Mouse (Mus musculus): ENCODE data around the gene Dhrs13. TPM values are rescaled to one million over a fixed set of nuclear protein-coding genes. Genes with fewer than 3 reads are reported as not detected.

Dhrs13 gene
- polyA plus RNA-seq, 1 experiment from 2014 or later, result 18.3 TPM

DNA sequence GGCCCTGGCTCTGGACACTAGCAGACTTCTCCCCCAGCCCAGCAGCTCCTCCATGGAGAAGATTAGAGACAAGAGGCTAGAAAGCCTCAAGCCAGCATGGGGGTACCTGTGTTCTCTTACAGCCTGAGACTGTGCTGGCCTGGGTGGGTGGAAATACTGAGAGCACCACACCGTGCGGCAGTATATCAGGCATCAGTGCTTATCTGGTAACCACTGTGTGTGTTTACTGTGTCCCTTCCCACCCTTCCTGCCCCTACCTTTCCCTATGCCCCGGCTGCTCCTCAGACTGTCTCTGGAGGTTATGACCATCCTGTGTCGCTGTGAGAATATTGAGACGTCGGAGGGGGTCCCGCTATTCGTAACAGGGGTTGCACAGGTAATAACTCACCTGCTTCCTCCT is 21.0 kb downstream of the Dhrs13 start:
- H3K36me3 ChIP-seq, result peaks cover 66% of the 10 kb centered on the region
- H3K4me1 ChIP-seq, result no peaks in the 10 kb centered on the region
- 91% methylated on average over 8 of the region's 8 CpGs for WGBS
- no peak overlapping the region for H3K4me2 ChIP-seq
- H3K4me3 ChIP-seq (replicated peaks), result no peak overlapping the region
- no peak for ATAC-seq (replicated peaks; ENCODE audit: low FRiP score)
- H3K9me3 ChIP-seq (replicated peaks), result no peaks in the 10 kb centered on the region
- no peak overlapping the region for H3K9ac ChIP-seq
- H3K27ac ChIP-seq, result no peak overlapping the region
- H3K27me3 ChIP-seq, result no peaks in the 10 kb centered on the region

DNA sequence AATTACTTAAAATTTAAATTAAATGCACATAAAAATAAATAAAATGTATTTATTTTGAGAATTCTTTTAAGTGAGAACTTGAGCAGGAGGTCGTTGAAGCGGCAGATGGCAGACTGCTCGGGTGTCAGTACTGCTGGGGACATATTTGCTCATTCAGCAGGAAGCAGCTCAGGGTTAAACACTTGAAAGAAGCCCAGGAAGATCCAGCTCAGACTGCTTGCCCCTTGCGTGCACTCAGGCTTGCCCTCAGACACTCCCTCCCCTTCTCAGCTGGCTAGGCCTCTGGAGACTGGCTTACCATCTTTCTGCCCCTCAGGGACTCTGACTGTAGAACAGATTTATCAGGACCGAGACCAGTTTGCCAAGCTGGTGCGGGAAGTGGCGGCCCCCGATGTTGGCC is 24.9 kb downstream of the Dhrs13 start:
- Histone ChIP-seq H3K4me3 (replicated peaks) (no peak overlapping the region), H3K36me3 (peaks cover 69% of the 10 kb centered on the region)
- WGBS, result 58% methylated on average over 8 of the region's 8 CpGs

DNA sequence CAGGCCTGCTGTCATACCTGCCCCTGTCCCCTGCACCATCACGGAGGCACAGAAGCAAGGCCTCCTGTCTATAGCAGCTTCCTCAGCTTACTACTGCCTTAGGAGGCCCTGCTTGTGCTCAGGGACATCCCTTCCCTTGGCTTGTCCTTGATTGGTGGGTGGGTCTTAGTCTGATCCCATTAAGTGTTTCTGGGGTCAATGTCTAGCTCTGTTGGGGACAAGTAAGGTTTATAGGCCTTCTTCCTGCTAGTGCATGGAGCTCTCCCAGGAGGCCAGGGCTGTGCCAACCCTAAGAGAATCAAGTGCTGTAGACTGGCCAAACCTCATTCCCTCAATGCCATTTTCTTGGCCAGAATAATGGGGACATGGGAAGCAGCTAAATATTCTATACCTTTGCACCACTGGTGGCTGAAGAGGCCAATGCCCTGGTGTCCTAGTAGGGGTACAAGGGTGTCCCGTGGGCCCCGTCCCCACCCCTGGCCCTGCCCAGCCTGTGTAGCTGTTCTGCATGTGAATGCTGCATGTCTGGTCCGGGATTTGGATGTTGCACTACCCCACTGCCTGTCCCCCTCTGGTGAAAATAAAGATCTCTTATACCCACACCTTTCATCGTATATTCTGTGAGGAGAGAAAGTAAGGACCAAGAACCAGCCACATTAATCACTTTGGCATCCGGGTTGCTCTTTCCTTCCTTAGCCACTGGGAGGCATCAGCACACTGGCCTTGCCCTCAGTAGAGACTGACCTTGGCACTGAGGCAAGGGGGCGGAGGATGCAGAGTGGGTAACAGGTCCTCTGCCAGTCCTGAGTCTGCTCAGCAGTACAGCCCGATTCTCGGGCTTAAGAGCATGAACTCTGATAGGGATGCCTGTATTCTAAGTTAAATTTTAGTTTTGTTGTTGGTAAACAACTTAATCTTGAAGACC is 28.0 kb downstream of the Dhrs13 start:
- Histone ChIP-seq H3K9ac (no peak overlapping the region), H3K9me3 (replicated peaks) (no peaks in the 10 kb centered on the region), H3K27me3 (no peaks in the 10 kb centered on the region), H3K27ac (no peak overlapping the region), H3K4me2 (no peak overlapping the region), H3K4me1 (no peaks in the 10 kb centered on the region), H3K36me3 (peaks cover 45% of the 10 kb centered on the region), H3K4me3 (replicated peaks) (no peak overlapping the region)
- 56% methylated on average over 9 of the region's 9 CpGs for WGBS
- ATAC-seq (replicated peaks; ENCODE audit: low FRiP score), result peak; percentile 76

More for the DNA sequence above, 24.9 kb downstream of the Dhrs13 start:
- H3K9me3 ChIP-seq (replicated peaks), result no peaks in the 10 kb centered on the region
- H3K4me1 ChIP-seq, result no peaks in the 10 kb centered on the region
- no peaks in the 10 kb centered on the region for H3K27me3 ChIP-seq
- ATAC-seq (replicated peaks; ENCODE audit: low FRiP score), result no peak
- 0 out of 2 replicates have a peak overlapping the region, but pooled peaks have one; percentile 9 for H3K27ac ChIP-seq
- H3K9ac ChIP-seq, result no peak overlapping the region
- H3K4me2 ChIP-seq, result no peak overlapping the region

DNA sequence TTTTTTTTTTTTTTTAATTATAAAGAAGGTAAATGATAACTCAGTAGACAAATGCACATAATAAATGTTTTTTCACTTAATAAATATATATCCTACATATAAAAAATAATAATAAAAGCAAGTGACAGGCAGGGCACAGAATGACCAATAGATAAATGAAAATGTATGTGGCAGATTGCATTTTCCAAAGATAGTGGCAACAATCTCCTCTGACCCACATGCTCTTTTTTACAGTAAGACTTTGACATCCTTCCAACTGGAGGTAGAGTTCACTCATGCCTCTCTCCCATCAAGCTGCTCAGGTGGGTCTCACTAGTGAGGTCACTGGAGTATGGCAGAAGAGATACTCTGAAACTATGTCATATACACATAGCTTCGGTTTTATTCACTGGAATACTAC is 30.5 kb downstream of the Dhrs13 start:
- Histone ChIP-seq H3K4me2 (no peak overlapping the region), H3K4me3 (replicated peaks) (no peak overlapping the region), H3K27me3 (no peaks in the 10 kb centered on the region), H3K9me3 (replicated peaks) (no peaks in the 10 kb centered on the region), H3K9ac (no peak overlapping the region), H3K4me1 (no peaks in the 10 kb centered on the region), H3K27ac (no peak overlapping the region), H3K36me3 (peaks cover 26% of the 10 kb centered on the region)
- WGBS, result 79% methylated on average over 1 of the region's 1 CpGs
- no peak for ATAC-seq (replicated peaks; ENCODE audit: low FRiP score)

DNA sequence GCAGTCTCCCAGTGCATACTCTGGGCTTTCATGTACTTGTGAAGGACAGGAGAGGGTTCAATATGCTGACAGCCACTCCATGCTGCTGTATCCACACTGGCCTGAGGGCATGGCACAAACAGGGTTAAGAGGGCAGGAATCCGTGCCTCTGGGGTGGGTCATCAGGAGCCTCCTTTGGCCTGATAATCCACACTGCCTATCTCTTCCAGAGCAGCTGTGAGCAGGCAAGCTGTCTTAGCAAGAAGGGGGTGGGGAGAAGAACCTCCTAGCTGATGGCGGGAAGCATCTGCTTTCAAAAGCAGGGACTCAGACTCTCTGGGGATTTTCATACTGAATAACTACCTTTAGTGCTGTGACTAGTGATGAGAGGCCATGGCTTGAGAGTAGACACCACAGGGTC is 33.8 kb downstream of the Dhrs13 start:
- Histone ChIP-seq H3K4me1 (no peaks in the 10 kb centered on the region), H3K27ac (no peak overlapping the region), H3K4me3 (replicated peaks) (no peak overlapping the region), H3K36me3 (0 out of 2 replicates have a peak, but pooled peaks cover 2% of the 10 kb centered on the region), H3K27me3 (no peaks in the 10 kb centered on the region), H3K9ac (no peak overlapping the region), H3K4me2 (no peak overlapping the region), H3K9me3 (replicated peaks) (no peaks in the 10 kb centered on the region)
- ATAC-seq (replicated peaks; ENCODE audit: low FRiP score), result peak; percentile 85; the same call in 1 of the 2 replicates
- 46% methylated on average over 2 of the region's 2 CpGs for WGBS

DNA sequence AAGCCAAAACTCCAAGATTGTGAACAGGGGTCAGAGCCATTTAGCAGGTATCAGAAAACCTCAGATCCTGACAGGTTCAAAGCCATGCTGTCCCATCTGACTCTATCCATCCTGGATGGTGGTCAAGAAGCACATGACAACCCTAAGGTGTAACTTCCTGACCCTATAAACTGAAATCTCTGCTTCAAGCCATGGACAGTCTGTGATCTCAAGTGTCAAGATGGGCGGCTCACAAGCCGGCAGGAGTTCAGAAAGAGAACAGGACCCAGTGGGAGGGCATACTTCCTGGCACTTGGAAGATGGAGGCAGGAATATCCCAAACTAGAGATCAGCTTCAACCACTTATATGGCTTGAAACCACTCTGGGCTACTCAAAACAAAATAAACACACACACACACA is 34.6 kb downstream of the Dhrs13 start:
- Histone ChIP-seq H3K4me2 (no peak overlapping the region), H3K36me3 (peaks cover under 1% of the 10 kb centered on the region; the same call in 1 of the 2 replicates), H3K4me1 (no peaks in the 10 kb centered on the region), H3K4me3 (replicated peaks) (no peak overlapping the region), H3K9ac (no peak overlapping the region), H3K9me3 (replicated peaks) (no peaks in the 10 kb centered on the region), H3K27ac (no peak overlapping the region), H3K27me3 (no peaks in the 10 kb centered on the region)
- WGBS, result 65% methylated on average over 2 of the region's 2 CpGs
- no peak for ATAC-seq (replicated peaks; ENCODE audit: low FRiP score)

DNA sequence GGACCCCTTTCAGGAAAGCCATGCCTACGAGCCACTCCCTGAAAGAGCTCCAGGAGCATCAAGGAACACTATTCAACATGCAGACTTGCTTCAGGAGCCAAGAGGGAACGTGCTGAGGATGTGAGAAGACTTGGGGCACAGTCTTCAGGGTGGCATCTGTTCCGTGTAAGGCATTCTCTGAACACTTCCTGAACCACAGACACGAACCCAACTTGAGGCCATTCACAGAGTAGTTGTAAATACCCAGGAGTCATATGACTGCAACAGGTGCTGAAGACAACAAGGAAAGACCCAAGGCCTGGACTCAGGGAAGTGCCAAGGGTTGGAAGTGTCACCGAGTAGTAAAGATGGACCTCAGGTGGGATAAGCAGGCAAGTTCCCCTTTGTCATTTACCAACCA is 35.5 kb downstream of the Dhrs13 start:
- H3K36me3 ChIP-seq, result peaks cover 10% of the 10 kb centered on the region
- no peaks in the 10 kb centered on the region for H3K27me3 ChIP-seq
- H3K27ac ChIP-seq, result no peak overlapping the region
- H3K4me2 ChIP-seq, result no peak overlapping the region
- H3K4me3 ChIP-seq (replicated peaks), result no peak overlapping the region
- no peak for ATAC-seq (replicated peaks; ENCODE audit: low FRiP score)
- H3K9me3 ChIP-seq (replicated peaks), result no peaks in the 10 kb centered on the region
- WGBS, result 68% methylated on average over 5 of the region's 5 CpGs
- H3K4me1 ChIP-seq, result no peaks in the 10 kb centered on the region
- H3K9ac ChIP-seq, result no peak overlapping the region

DNA sequence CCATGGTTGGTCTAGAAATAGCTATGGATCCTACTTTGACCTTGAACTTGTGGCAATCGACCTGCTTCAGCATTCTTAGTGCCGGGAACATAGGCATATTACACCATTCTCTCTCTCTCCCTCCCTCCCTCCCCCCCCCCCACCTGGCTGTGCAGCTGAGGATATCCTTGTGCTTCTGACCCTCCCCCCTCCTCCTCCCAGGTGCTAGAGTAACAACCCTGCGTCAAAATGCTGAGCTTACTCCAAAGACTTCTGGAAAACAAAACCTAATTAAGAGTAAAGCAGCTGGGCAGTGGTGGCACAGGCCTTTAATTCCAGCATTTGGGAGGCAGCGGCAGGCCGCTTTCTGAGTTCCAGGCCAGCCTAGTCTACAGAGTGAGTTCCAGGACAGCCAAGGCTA is 37.0 kb downstream of the Dhrs13 start:
- 77% methylated on average over 5 of the region's 5 CpGs for WGBS
- H3K36me3 ChIP-seq, result peaks cover 26% of the 10 kb centered on the region
- no peak overlapping the region for H3K27ac ChIP-seq
- no peak overlapping the region for H3K4me3 ChIP-seq (replicated peaks)
- no peaks in the 10 kb centered on the region for H3K4me1 ChIP-seq
- H3K4me2 ChIP-seq, result no peak overlapping the region
- no peak for ATAC-seq (replicated peaks; ENCODE audit: low FRiP score)
- no peaks in the 10 kb centered on the region for H3K27me3 ChIP-seq
- H3K9me3 ChIP-seq (replicated peaks), result no peaks in the 10 kb centered on the region
- H3K9ac ChIP-seq, result no peak overlapping the region

DNA sequence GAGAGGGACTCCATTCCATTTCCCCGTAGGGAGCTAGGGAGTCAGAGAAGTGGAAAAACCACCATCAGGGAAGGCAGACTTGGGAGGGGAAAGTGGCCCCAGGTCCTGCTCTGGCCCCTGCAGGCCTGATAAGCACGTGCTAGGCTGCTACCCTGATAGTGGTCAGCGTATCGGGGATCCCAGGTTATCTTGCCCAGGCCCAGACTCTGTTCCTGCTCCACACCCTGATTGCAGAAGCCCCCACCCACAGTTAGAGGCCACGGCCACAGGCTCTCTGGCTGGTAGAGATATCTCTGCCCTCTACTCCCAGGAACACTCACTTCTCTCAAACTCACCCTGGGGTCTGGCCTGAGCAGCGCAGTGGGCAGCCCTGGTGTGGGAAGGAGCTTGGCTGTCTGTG is 37.6 kb downstream of the Dhrs13 start:
- Histone ChIP-seq H3K9me3 (replicated peaks) (no peaks in the 10 kb centered on the region), H3K9ac (no peak overlapping the region), H3K4me3 (replicated peaks) (no peak overlapping the region), H3K27me3 (no peaks in the 10 kb centered on the region), H3K4me1 (no peaks in the 10 kb centered on the region), H3K4me2 (no peak overlapping the region), H3K27ac (no peak overlapping the region), H3K36me3 (peaks cover 31% of the 10 kb centered on the region)
- 91% methylated on average over 6 of the region's 6 CpGs for WGBS
- peak; percentile 78 for ATAC-seq (replicated peaks; ENCODE audit: low FRiP score)

DNA sequence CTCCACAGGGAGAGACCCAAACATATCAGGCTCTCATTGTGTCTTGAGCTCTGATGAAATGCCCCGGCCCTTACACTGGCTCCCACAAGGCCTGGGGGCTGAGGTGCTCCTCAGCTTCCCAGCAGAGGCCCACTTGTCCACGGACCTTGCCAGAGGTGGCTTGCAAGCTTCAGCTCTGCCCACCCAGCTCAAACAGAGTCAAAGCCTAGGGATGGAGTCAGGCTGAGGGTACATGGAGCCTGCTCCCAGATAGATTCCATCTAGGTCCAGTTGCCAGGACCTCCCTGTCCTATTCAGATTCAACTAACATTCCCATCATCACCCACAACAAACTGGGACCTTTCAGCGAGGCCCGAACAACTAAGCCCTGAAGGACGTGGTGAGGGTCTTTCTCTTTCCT is 39.9 kb downstream of the Dhrs13 start:
- no peaks in the 10 kb centered on the region for H3K27me3 ChIP-seq
- H3K27ac ChIP-seq, result no peak overlapping the region
- no peak overlapping the region for H3K4me3 ChIP-seq (replicated peaks)
- H3K4me1 ChIP-seq, result no peaks in the 10 kb centered on the region
- H3K4me2 ChIP-seq, result no peak overlapping the region
- no peaks in the 10 kb centered on the region for H3K9me3 ChIP-seq (replicated peaks)
- no peak overlapping the region for H3K9ac ChIP-seq
- H3K36me3 ChIP-seq, result peaks cover 54% of the 10 kb centered on the region
- WGBS, result 80% methylated on average over 5 of the region's 5 CpGs
- ATAC-seq (replicated peaks; ENCODE audit: low FRiP score), result no peak

DNA sequence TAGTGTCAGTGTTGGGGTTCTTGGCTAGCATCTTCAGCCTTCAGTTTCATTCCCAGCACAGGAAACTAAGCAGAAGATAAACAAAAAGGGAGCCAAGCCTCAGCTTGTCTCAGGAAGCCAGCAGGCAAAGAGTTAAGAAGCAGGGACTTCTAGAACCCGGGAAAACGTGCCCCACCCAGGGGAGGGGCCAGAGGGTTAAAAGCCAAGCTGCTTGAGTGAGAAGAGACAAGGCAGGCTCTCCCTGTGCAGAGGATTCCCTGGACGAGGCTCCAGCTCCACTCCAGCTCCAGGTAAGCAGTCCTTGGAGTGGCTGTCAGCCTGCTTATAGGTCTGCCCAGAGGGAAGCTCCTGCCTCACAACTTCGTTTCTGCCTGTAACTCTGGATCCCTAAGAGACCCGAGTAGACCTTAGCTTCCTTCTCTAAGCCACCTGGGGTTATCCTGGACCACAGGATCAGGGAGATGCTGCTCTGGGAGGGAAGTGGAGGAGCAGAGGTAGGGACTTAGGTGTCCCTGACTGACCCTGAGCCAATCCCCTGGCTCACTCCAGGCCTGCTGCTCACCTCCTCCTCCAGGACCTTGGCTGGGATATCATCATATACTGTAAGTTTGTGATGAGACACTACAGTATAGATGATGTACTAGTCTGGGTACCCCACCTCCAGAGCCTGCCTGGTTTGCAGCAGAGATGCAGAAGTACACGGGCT is 40.5 kb downstream of the Dhrs13 start:
- peaks cover 60% of the 10 kb centered on the region for H3K36me3 ChIP-seq
- no peak for ATAC-seq (replicated peaks; ENCODE audit: low FRiP score)
- no peak overlapping the region for H3K4me2 ChIP-seq
- no peaks in the 10 kb centered on the region for H3K27me3 ChIP-seq
- H3K27ac ChIP-seq, result no peak overlapping the region
- H3K9me3 ChIP-seq (replicated peaks), result no peaks in the 10 kb centered on the region
- no peaks in the 10 kb centered on the region for H3K4me1 ChIP-seq
- H3K9ac ChIP-seq, result no peak overlapping the region
- H3K4me3 ChIP-seq (replicated peaks), result no peak overlapping the region
- 25% methylated on average over 6 of the region's 6 CpGs for WGBS

DNA sequence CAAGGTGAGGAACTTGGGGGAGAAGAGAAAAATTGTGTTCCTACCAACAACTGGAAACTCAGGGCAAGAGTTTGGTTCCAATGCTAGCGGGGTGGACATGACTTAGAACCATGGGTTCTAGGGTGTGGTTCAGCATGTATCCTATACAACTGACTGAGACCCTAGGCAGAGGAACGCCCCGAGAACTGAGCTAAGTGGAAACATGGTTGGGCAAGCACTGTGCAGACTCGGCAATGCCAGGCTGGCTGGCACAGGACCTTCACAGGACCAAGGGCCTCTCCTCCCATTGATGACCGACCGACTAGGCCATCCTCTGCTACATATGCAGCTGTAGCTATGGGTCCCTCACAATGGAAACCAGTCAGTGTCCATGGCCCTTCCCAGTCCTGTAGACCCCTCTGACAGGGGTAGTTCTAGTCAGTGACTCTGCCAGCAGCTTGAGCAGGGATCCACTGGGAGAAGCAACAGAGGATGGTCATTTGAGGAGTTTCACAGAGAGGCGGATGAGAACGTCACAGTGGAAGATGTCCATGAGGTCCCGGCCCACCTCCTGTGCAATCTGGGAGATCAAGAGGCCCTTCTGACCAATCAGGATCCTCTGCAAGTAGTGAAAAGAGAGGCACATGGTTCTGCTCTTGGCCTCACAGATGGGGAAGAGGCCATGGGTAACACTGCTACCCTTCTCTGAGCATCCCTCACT is 41.6 kb downstream of the Dhrs13 start:
- Histone ChIP-seq H3K4me1 (no peaks in the 10 kb centered on the region), H3K36me3 (peaks cover 65% of the 10 kb centered on the region), H3K4me3 (replicated peaks) (no peak overlapping the region), H3K9ac (no peak overlapping the region), H3K9me3 (replicated peaks) (no peaks in the 10 kb centered on the region), H3K4me2 (no peak overlapping the region), H3K27ac (no peak overlapping the region), H3K27me3 (no peaks in the 10 kb centered on the region)
- ATAC-seq (replicated peaks; ENCODE audit: low FRiP score), result peak; percentile 40
- 92% methylated on average over 9 of the region's 9 CpGs for WGBS
